Mouse (Mus musculus) gastrocnemius, adult 2 months (tissue): Measurements from ENCODE around the gene Itga5. TPM values are rescaled to one million over a fixed set of nuclear protein-coding genes. Genes with fewer than 3 reads are reported as not detected.
A peak's percentile ranks its signal among the peaks of the same experiment; 100 is the strongest.

Experiments
- DNase-seq: peaks from one replicate; pipeline ENCODE4 v3.0.0; 2022
- H3K27ac ChIP-seq: fragments of 200-600 bp; 2 replicates; pipeline ENCODE4 v1.8.1; 2022; ENCODE audit warnings: mild to moderate bottlenecking
- H3K4me3 ChIP-seq: fragments of 200-600 bp; 2 replicates; pipeline ENCODE4 v1.8.1; 2022; ENCODE audit warnings: mild to moderate bottlenecking, moderate library complexity
- CTCF ChIP-seq: fragments of 200-600 bp; IDR thresholded peaks from 2 replicates; pipeline ENCODE4 v1.8.1; 2022; ENCODE audit warnings: antibody characterized with exemption, mild to moderate bottlenecking, moderate library complexity
- intact Hi-C: fragments of 180-260 bp; cut with DNase I; formaldehyde crosslinking; loops from one replicate; pipeline ENCODE4 v1.15.1; 2025
- total RNA-seq, 2 experiments: library from RNA; stranded (reverse); gene quantifications; 2 replicates each; pipeline ENCODE4 v1.2.3; 2021

Itga5 gene
- total RNA-seq, 2 experiments from 2014 or later: 5.0 to 10.0 TPM

- Histone ChIP-seq H3K4me3 (peak overlapping the region; percentile 50), H3K27ac (peak overlapping the region; percentile 86)
- intact Hi-C loops: no loop called here
- DNase-seq: peak; percentile 90
- no peak for TF ChIP-seq CTCF
These were observed 6.5 kb downstream of the Itga5 start for GRCm38 (mm10) chr15:103359869-103360602.

GRCm38 (mm10) chr15:103359122-103359510 lies 7.4 kb downstream of the Itga5 start:
- TF ChIP-seq CTCF: no peak
- peak; percentile 80 for DNase-seq
- intact Hi-C loops: no loop called here
- Histone ChIP-seq H3K4me3 (peak overlapping the region; percentile 27), H3K27ac (peak overlapping the region; percentile 86)

GRCm38 (mm10) chr15:103358278-103359121 lies 8.1 kb downstream of the Itga5 start:
- intact Hi-C loops: no loop called here
- DNase-seq: peak; percentile 66
- TF ChIP-seq CTCF: no peak
- Histone ChIP-seq H3K27ac (peak overlapping the region; percentile 86), H3K4me3 (peak overlapping the region; percentile 27)

GRCm38 (mm10) chr15:103357817-103358216 lies 8.7 kb downstream of the Itga5 start:
- intact Hi-C loops: no loop called here
- TF ChIP-seq CTCF: no peak
- Histone ChIP-seq H3K27ac (peak overlapping the region; percentile 86), H3K4me3 (peak overlapping the region; percentile 27)
- DNase-seq: no peak

DNA sequence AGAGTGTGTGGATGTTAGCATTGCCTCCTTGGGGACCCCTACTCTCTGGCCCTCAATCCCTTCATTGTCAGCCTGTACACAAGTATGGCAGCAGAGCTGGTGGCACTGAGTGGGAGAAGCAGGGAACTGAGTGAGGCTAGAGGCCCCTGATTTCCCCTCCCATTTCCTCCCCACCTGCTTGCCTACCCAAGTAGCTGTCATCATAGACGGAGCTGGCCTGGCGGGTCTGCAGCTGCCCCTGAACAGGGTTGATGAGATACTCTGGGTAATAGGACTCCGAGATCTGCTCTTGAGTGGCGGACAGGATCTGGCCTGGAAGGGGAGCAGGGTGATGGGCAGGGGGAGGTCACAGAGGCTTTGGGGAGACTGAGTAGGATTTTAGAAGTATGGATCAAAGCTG lies 10.4 kb downstream of the Itga5 start:
- Histone ChIP-seq H3K4me3 (no peak overlapping the region), H3K27ac (no peak overlapping the region)
- DNase-seq: no peak
- no peak for TF ChIP-seq CTCF
- intact Hi-C loops: no loop called here

GRCm38 (mm10) chr15:103355420-103355819 lies 11.1 kb downstream of the Itga5 start:
- Histone ChIP-seq H3K27ac (peak overlapping the region; percentile 32; the same call in 1 of the 2 replicates), H3K4me3 (no peak overlapping the region)
- TF ChIP-seq CTCF: no peak
- no peak for DNase-seq
- intact Hi-C loops: no loop called here

- TF ChIP-seq CTCF: no peak
- intact Hi-C loops: no loop called here
- no peak overlapping the region for H3K27ac ChIP-seq
- DNase-seq: no peak
- no peak overlapping the region for H3K4me3 ChIP-seq
These were observed 11.9 kb downstream of the Itga5 start for GRCm38 (mm10) chr15:103354690-103355089.

DNA sequence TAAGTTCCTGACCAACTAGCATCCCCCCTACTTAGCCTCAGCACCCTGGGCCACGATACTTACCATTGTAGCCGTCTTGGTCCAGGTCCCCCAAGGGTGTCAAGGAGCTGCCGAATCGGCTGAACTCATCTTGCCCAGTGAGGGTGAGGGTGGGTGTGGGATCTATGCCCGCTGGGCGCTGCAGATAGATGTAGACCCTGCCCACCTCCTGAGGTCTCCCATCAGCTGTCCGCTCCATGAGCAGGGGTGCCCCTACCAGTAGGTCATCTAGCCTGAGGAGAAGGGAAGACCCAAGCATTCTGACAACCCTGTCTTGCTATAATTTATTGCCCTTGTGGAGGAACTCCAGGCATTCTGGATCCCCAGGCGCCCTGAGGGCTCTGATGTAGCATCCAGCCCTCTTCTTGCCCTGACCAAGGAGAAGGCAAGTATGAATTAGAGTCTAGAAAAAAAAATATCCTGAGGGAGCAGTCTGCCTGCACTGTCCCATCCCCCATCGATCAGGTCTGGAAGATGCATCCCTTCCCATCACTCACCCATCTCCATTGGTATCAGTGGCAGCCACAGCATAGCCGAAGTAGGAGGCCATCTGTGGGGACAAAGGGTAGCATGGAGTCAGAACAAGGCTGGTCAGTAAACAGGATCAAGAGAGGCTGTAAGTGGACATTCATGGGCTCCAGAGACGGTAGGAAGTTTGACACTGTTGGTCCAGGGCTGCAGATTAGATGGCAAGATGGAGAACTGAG lies 12.9 kb downstream of the Itga5 start:
- Histone ChIP-seq H3K27ac (no peak overlapping the region), H3K4me3 (no peak overlapping the region)
- DNase-seq: no peak
- no peak for TF ChIP-seq CTCF
- intact Hi-C loops: no loop called here

- peak; percentile 94; the same call in 1 of the 2 replicates for TF ChIP-seq CTCF
- DNase-seq: peak; percentile 70
- Histone ChIP-seq H3K4me3 (no peak overlapping the region), H3K27ac (no peak overlapping the region)
- intact Hi-C loops: no loop called here
These were observed 13.7 kb downstream of the Itga5 start for GRCm38 (mm10) chr15:103352856-103353255.

GRCm38 (mm10) chr15:103347275-103347684 lies 19.3 kb downstream of the Itga5 start:
- peak; percentile 63 for TF ChIP-seq CTCF
- intact Hi-C loops: loop anchor here (1.0 kb wide), 1 partner anchor 41 kb away; no protein-coding TSS in a partner anchor
- H3K4me3 ChIP-seq: no peak overlapping the region
- no peak overlapping the region for H3K27ac ChIP-seq
- DNase-seq: peak; percentile 83

DNA sequence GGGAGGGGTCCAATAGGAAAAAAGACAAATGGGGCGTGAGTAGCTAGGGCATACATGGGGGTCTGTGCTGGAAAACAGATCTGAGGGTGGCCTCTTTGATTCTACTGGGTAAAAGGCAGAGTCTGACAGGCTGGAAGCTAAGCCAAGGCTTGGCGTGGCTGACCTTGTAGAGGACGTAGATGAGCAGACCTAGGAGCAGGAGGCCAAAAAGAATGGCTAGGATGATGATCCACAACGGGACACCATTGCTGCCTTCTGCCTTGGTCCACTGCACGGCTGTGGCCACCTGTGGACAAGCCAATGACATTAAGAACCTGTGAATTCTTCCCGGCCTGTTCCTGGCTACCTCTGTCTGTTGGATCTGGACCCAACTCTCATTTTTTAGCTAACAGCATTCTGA lies 20.8 kb downstream of the Itga5 start:
- no peak for TF ChIP-seq CTCF
- no peak for DNase-seq
- H3K4me3 ChIP-seq: no peak overlapping the region
- no peak overlapping the region for H3K27ac ChIP-seq
- intact Hi-C loops: no loop called here

DNA sequence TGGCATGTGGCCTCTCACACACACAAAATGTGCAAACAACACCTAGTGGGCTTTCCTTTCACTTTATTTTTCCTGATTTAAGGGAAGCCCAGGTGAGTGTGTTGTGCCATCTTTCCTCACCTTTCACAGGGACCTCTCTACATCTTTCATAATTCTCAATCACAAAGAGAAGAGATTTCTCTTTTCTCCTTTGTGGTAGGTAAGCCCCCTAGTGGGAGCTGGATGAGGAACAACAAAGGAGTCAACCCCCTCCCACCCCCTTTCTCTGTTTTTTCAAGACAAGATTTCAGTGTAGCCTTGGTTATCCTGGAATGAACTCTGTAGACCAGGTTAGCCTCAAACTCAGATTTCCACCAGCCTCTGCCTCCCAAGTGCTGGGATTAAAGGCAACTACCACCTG lies 23.0 kb downstream of the Itga5 start:
- intact Hi-C loops: no loop called here
- DNase-seq: no peak
- Histone ChIP-seq H3K4me3 (no peak overlapping the region), H3K27ac (no peak overlapping the region)
- TF ChIP-seq CTCF: no peak

GRCm38 (mm10) chr15:103343008-103343407 lies 23.6 kb downstream of the Itga5 start:
- no peak for DNase-seq
- intact Hi-C loops: no loop called here
- no peak overlapping the region for H3K27ac ChIP-seq
- no peak overlapping the region for H3K4me3 ChIP-seq
- no peak for TF ChIP-seq CTCF
